Mouse (Mus musculus) hindbrain, embryonic 15.5 days (tissue): ENCODE data around the gene Cdk6. TPM values are rescaled to one million over a fixed set of nuclear protein-coding genes. Genes with fewer than 3 reads are reported as not detected.

Experiments used
- ATAC-seq: fragments of 200-750 bp; cut with Nextera tagmentation; 2 replicates; pipeline ENCODE4 v1.8.0; 2017; ENCODE audit warnings: low read depth, moderate number of reproducible peaks, moderate TSS enrichment; ENCODE audit not compliant: low FRiP score
- H3K27ac ChIP-seq: fragments of 300-500 bp; sonication (generic); replicated peaks from 2 replicates; pipeline ENCODE4 v1.5.1; 2015; ENCODE audit warnings: mild to moderate bottlenecking, inconsistent platforms
- H3K27me3 ChIP-seq: fragments of 300-500 bp; sonication (generic); 2 replicates; pipeline ENCODE4 v1.6.1; 2015; ENCODE audit warnings: control low read depth, inconsistent platforms
- H3K36me3 ChIP-seq: fragments of 300-500 bp; sonication (generic); 2 replicates; pipeline ENCODE4 v1.6.1; 2015; ENCODE audit warnings: control low read depth, inconsistent platforms
- H3K4me1 ChIP-seq: fragments of 300-500 bp; sonication (generic); replicated peaks from 2 replicates; pipeline ENCODE4 v1.6.1; 2015; ENCODE audit warnings: control low read depth, inconsistent platforms
- H3K4me2 ChIP-seq: fragments of 300-500 bp; sonication (generic); 2 replicates; pipeline ENCODE4 v1.6.1; 2015; ENCODE audit warnings: moderate library complexity, mild to moderate bottlenecking, inconsistent platforms
- H3K4me3 ChIP-seq: fragments of 300-500 bp; sonication (generic); 2 replicates; pipeline ENCODE4 v1.5.1; 2015; ENCODE audit warnings: mild to moderate bottlenecking, inconsistent platforms
- H3K9ac ChIP-seq: fragments of 300-500 bp; sonication (generic); 2 replicates; pipeline ENCODE4 v1.6.1; 2015; ENCODE audit warnings: inconsistent platforms
- H3K9me3 ChIP-seq: fragments of 300-500 bp; sonication (generic); 2 replicates; pipeline ENCODE4 v1.6.1; 2016; ENCODE audit warnings: control low read depth, inconsistent platforms
- WGBS: fragments of 180-500 bp; shearing (Covaris S2); methylation state at CpG from one replicate; pipeline ENCODE4 v1.1.7; 2015; 5-methylcytosine and 5-hydroxymethylcytosine counted together
- polyA plus RNA-seq: library from polyadenylated mRNA; unstranded; fragments of >200 nt; fragmentation: Nextera tagmentation; extraction: Ambion mirVana; gene quantifications from 2 replicates; pipeline ENCODE4 v1.2.1, GENCODE M21; 2015

The Cdk6 gene
- polyA plus RNA-seq, 1 experiment from 2014 or later = 12.0 TPM

- Histone ChIP-seq H3K27ac (no peak overlapping the region), H3K27me3 (no peaks in the 10 kb centered on the region), H3K9me3 (no peaks in the 10 kb centered on the region), H3K9ac (no peak overlapping the region), H3K4me1 (no peaks in the 10 kb centered on the region), H3K4me2 (no peak overlapping the region), H3K36me3 (no peaks in the 10 kb centered on the region), H3K4me3 (no peak overlapping the region)
- WGBS = 60% methylated on average over 1 of the region's 1 CpGs
- no peak for ATAC-seq
Observed at GRCm38 (mm10) chr5:3385078-3385477, 43.8 kb downstream of the Cdk6 start.

GRCm38 (mm10) chr5:3386021-3386730 is 44.9 kb downstream of the Cdk6 start:
- H3K9ac ChIP-seq = no peak overlapping the region

GRCm38 (mm10) chr5:3386731-3387087 is 45.4 kb downstream of the Cdk6 start:
- no peaks in the 10 kb centered on the region for H3K4me1 ChIP-seq
- ATAC-seq = no peak
- H3K9me3 ChIP-seq = no peaks in the 10 kb centered on the region
- H3K4me3 ChIP-seq = no peak overlapping the region
- no peak overlapping the region for H3K27ac ChIP-seq
- no peaks in the 10 kb centered on the region for H3K27me3 ChIP-seq
- no peaks in the 10 kb centered on the region for H3K36me3 ChIP-seq
- WGBS = 4% methylated on average over 4 of the region's 4 CpGs
- no peak overlapping the region for H3K4me2 ChIP-seq
- no peak overlapping the region for H3K9ac ChIP-seq

More at GRCm38 (mm10) chr5:3386021-3386730, 44.9 kb downstream of the Cdk6 start:
- no peak overlapping the region for H3K4me3 ChIP-seq
- 68% methylated on average over 7 of the region's 7 CpGs for WGBS
- H3K9me3 ChIP-seq = no peaks in the 10 kb centered on the region
- ATAC-seq = no peak
- no peak overlapping the region for H3K27ac ChIP-seq
- no peaks in the 10 kb centered on the region for H3K4me1 ChIP-seq
- H3K27me3 ChIP-seq = no peaks in the 10 kb centered on the region
- H3K36me3 ChIP-seq = no peaks in the 10 kb centered on the region
- no peak overlapping the region for H3K4me2 ChIP-seq

- H3K4me2 ChIP-seq = 0 out of 2 replicates have a peak overlapping the region, but pooled peaks have one; percentile 4
- peak; percentile 61; the same call in 1 of the 2 replicates for ATAC-seq
- H3K27ac ChIP-seq = no peak overlapping the region
- no peaks in the 10 kb centered on the region for H3K36me3 ChIP-seq
- H3K27me3 ChIP-seq = no peaks in the 10 kb centered on the region
- H3K4me3 ChIP-seq = no peak overlapping the region
- 33% methylated on average over 5 of the region's 5 CpGs for WGBS
- no peak overlapping the region for H3K9ac ChIP-seq
- H3K9me3 ChIP-seq = no peaks in the 10 kb centered on the region
- H3K4me1 ChIP-seq = no peaks in the 10 kb centered on the region
Observed at GRCm38 (mm10) chr5:3387138-3387537, 45.9 kb downstream of the Cdk6 start.

- Histone ChIP-seq H3K9me3 (no peaks in the 10 kb centered on the region), H3K27me3 (no peaks in the 10 kb centered on the region), H3K27ac (no peak overlapping the region), H3K4me2 (no peak overlapping the region), H3K4me1 (peaks cover 5% of the 10 kb centered on the region; the same call in 1 of the 2 replicates), H3K36me3 (no peaks in the 10 kb centered on the region), H3K9ac (no peak overlapping the region), H3K4me3 (no peak overlapping the region)
- 79% methylated on average over 3 of the region's 3 CpGs for WGBS
- ATAC-seq = no peak
Observed at GRCm38 (mm10) chr5:3392856-3393255, 51.6 kb downstream of the Cdk6 start.

- peaks cover 5% of the 10 kb centered on the region; the same call in 1 of the 2 replicates for H3K4me1 ChIP-seq
- no peak overlapping the region for H3K27ac ChIP-seq
- no peak overlapping the region for H3K4me3 ChIP-seq
- H3K36me3 ChIP-seq = no peaks in the 10 kb centered on the region
- no peak overlapping the region for H3K9ac ChIP-seq
- no peaks in the 10 kb centered on the region for H3K9me3 ChIP-seq
- no peak for ATAC-seq
- 85% methylated on average over 7 of the region's 7 CpGs for whole genome bisulfite sequencing
- H3K4me2 ChIP-seq = no peak overlapping the region
- no peaks in the 10 kb centered on the region for H3K27me3 ChIP-seq
Observed at GRCm38 (mm10) chr5:3394145-3394544, 52.9 kb downstream of the Cdk6 start.

GRCm38 (mm10) chr5:3395020-3395419 is 53.7 kb downstream of the Cdk6 start:
- H3K27me3 ChIP-seq = no peaks in the 10 kb centered on the region
- H3K4me1 ChIP-seq = peaks cover 5% of the 10 kb centered on the region; the same call in 1 of the 2 replicates
- WGBS = 20% methylated on average over 6 of the region's 6 CpGs
- H3K4me3 ChIP-seq = no peak overlapping the region
- H3K27ac ChIP-seq = no peak overlapping the region
- no peak overlapping the region for H3K9ac ChIP-seq
- peak overlapping the region; percentile 21; the same call in 1 of the 2 replicates for H3K4me2 ChIP-seq
- H3K9me3 ChIP-seq = no peaks in the 10 kb centered on the region
- no peaks in the 10 kb centered on the region for H3K36me3 ChIP-seq
- peak; percentile 43; the same call in 1 of the 2 replicates for ATAC-seq

GRCm38 (mm10) chr5:3396214-3396613 is 54.9 kb downstream of the Cdk6 start:
- Histone ChIP-seq H3K4me1 (peaks cover 5% of the 10 kb centered on the region; the same call in 1 of the 2 replicates), H3K27ac (no peak overlapping the region), H3K9me3 (no peaks in the 10 kb centered on the region), H3K27me3 (no peaks in the 10 kb centered on the region), H3K4me2 (no peak overlapping the region), H3K9ac (no peak overlapping the region), H3K36me3 (no peaks in the 10 kb centered on the region), H3K4me3 (no peak overlapping the region)
- WGBS = 90% methylated on average over 6 of the region's 6 CpGs
- no peak for ATAC-seq

GRCm38 (mm10) chr5:3396910-3397575 is 55.8 kb downstream of the Cdk6 start:
- no peak overlapping the region for H3K4me3 ChIP-seq
- no peaks in the 10 kb centered on the region for H3K9me3 ChIP-seq
- H3K36me3 ChIP-seq = no peaks in the 10 kb centered on the region
- no peak for ATAC-seq
- peaks cover 5% of the 10 kb centered on the region; the same call in 1 of the 2 replicates for H3K4me1 ChIP-seq
- H3K4me2 ChIP-seq = no peak overlapping the region
- H3K9ac ChIP-seq = no peak overlapping the region
- H3K27ac ChIP-seq = no peak overlapping the region
- 73% methylated on average over 11 of the region's 11 CpGs for WGBS
- H3K27me3 ChIP-seq = no peaks in the 10 kb centered on the region

GRCm38 (mm10) chr5:3399784-3400494 is 58.7 kb downstream of the Cdk6 start:
- 49% methylated on average over 7 of the region's 7 CpGs for WGBS

GRCm38 (mm10) chr5:3405102-3405501 is 63.8 kb downstream of the Cdk6 start:
- no peaks in the 10 kb centered on the region for H3K27me3 ChIP-seq
- H3K4me2 ChIP-seq = no peak overlapping the region
- WGBS = 20% methylated on average over 6 of the region's 6 CpGs
- 0 out of 2 replicates have a peak, but pooled peaks cover 7% of the 10 kb centered on the region for H3K4me1 ChIP-seq
- H3K27ac ChIP-seq = no peak overlapping the region
- no peaks in the 10 kb centered on the region for H3K9me3 ChIP-seq
- ATAC-seq = no peak
- no peak overlapping the region for H3K9ac ChIP-seq
- no peaks in the 10 kb centered on the region for H3K36me3 ChIP-seq
- H3K4me3 ChIP-seq = no peak overlapping the region

More at GRCm38 (mm10) chr5:3399784-3400494, 58.7 kb downstream of the Cdk6 start:
- H3K9ac ChIP-seq = no peak overlapping the region
- peaks cover 3% of the 10 kb centered on the region; the same call in 1 of the 2 replicates for H3K4me1 ChIP-seq
- no peaks in the 10 kb centered on the region for H3K36me3 ChIP-seq
- no peak overlapping the region for H3K4me2 ChIP-seq
- H3K27ac ChIP-seq = no peak overlapping the region
- H3K4me3 ChIP-seq = no peak overlapping the region
- no peak; the same call in 1 of the 2 replicates for ATAC-seq
- no peaks in the 10 kb centered on the region for H3K9me3 ChIP-seq
- no peaks in the 10 kb centered on the region for H3K27me3 ChIP-seq

GRCm38 (mm10) chr5:3405503-3405902 is 64.2 kb downstream of the Cdk6 start:
- Histone ChIP-seq H3K9me3 (no peaks in the 10 kb centered on the region), H3K27me3 (no peaks in the 10 kb centered on the region), H3K9ac (no peak overlapping the region), H3K4me2 (no peak overlapping the region), H3K4me3 (no peak overlapping the region), H3K27ac (no peak overlapping the region), H3K4me1 (0 out of 2 replicates have a peak, but pooled peaks cover 7% of the 10 kb centered on the region), H3K36me3 (no peaks in the 10 kb centered on the region)
- 41% methylated on average over 6 of the region's 6 CpGs for WGBS
- no peak for ATAC-seq
